In the genomic region with DNA sequence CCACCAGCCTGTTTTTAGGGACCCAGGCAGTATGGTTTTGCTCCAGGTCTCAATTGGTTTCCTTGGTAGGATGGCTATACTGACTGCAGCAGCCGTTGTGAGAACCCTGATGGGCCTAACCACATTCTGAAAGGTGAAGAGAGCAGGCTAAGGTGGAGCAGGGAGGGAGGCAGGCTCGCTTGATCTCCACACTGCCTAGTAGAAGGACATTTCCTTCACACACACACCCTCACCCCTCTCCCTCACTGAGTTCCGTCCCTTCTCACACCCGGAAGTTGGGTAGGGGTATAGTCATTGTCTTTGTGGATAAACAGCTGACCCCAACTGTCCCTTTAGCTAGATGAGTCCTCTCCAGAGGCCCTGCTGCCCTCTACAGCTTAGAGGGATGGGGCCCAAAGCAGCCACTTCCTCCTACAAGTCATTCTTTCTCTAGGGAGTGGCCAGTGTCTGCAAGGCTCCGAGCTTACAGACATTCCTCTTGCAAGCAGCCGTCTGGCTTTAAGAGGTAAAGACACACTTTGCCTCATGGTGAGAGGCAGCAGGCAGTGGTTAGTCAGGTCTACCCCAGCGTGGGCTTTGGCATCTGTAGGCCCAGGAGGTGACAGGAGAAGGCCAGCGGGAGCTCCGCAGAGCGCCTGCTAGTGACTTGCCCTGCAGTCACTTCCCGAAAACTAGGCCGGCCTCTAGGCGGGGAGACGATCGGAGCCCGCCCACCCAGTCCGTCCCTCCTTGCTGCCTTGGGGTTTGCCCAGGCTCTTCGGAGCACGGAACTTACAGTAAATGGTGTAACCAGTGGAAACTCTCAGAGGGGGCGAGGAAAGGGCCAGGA, we compare ENCODE assay signal across 8 mouse cellular contexts. TPM values are rescaled to one million over a fixed set of nuclear protein-coding genes. Genes with fewer than 3 reads are reported as not detected.
A peak's percentile ranks its signal among the peaks of the same experiment; 100 is the strongest.
DNase-seq lines count a peak whose midpoint lies in the region; ATAC-seq lines count a peak whose summit lies in the region.

No protein-coding gene starts in this region.

- ATAC-seq in cerebellum, adult (ENCODE audit: insufficient number of reproducible peaks, low FRiP score, low TSS enrichment), result no peak
- peak; percentile 75 for ATAC-seq in embryonic facial prominence, embryonic 15.5 days (ENCODE audit: insufficient number of reproducible peaks, low FRiP score, low TSS enrichment, low read depth)
- ATAC-seq in heart, embryonic 11.5 days (replicated peaks; ENCODE audit: insufficient number of reproducible peaks, low FRiP score, low TSS enrichment), result peak; percentile 71
- peak; percentile 85 for ATAC-seq in kidney, embryonic 15.5 days (replicated peaks; ENCODE audit: low FRiP score)
- peak; percentile 62 for ATAC-seq in limb, embryonic 15.5 days (ENCODE audit: insufficient number of reproducible peaks, low FRiP score, low TSS enrichment, low read depth)
- no peak for ATAC-seq in midbrain, embryonic 16.5 days

- no peaks in the 10 kb centered on the region for H3K36me3 ChIP-seq in embryonic facial prominence, embryonic 15.5 days
- no peaks in the 10 kb centered on the region for H3K36me3 ChIP-seq in heart, embryonic 11.5 days (ENCODE audit: control insufficient read depth, insufficient read depth, low read length)
- H3K36me3 ChIP-seq in kidney, embryonic 15.5 days, result no peaks in the 10 kb centered on the region
- H3K36me3 ChIP-seq in limb, embryonic 15.5 days, result no peaks in the 10 kb centered on the region
- no peaks in the 10 kb centered on the region for H3K36me3 ChIP-seq in midbrain, embryonic 16.5 days (ENCODE audit: control insufficient read depth, insufficient read depth, low read length)

- WGBS in embryonic facial prominence, embryonic 15.5 days, result 12% methylated on average over 20 of the region's 20 CpGs
- 8% methylated on average over 20 of the region's 20 CpGs for WGBS in heart, embryonic 11.5 days (ENCODE audit: insufficient replicate concordance)
- WGBS in kidney, embryonic 15.5 days, result 9% methylated on average over 20 of the region's 20 CpGs
- 10% methylated on average over 20 of the region's 20 CpGs for WGBS in limb, embryonic 15.5 days
- 14% methylated on average over 20 of the region's 20 CpGs for WGBS in midbrain, embryonic 16.5 days

- H3K4me2 ChIP-seq in embryonic facial prominence, embryonic 15.5 days (replicated peaks), result peak overlapping the region; percentile 82
- H3K4me2 ChIP-seq in heart, embryonic 11.5 days, result peak overlapping the region; percentile 82
- H3K4me2 ChIP-seq in kidney, embryonic 15.5 days, result peak overlapping the region; percentile 84
- peak overlapping the region; percentile 82 for H3K4me2 ChIP-seq in limb, embryonic 15.5 days
- H3K4me2 ChIP-seq in midbrain, embryonic 16.5 days (ENCODE audit: low read length), result peak overlapping the region; percentile 48

- H3K27me3 ChIP-seq in embryonic facial prominence, embryonic 15.5 days, result 0 out of 2 replicates have a peak, but pooled peaks cover 7% of the 10 kb centered on the region
- H3K27me3 ChIP-seq in heart, embryonic 11.5 days (ENCODE audit: control insufficient read depth, insufficient read depth, low read length), result no peaks in the 10 kb centered on the region
- H3K27me3 ChIP-seq in kidney, embryonic 15.5 days, result peaks cover 23% of the 10 kb centered on the region
- H3K27me3 ChIP-seq in limb, embryonic 15.5 days, result no peaks in the 10 kb centered on the region
- no peaks in the 10 kb centered on the region for H3K27me3 ChIP-seq in midbrain, embryonic 16.5 days (ENCODE audit: control insufficient read depth, insufficient read depth, low read depth, low read length)

- peaks cover 31% of the 10 kb centered on the region for H3K4me1 ChIP-seq in embryonic facial prominence, embryonic 15.5 days
- H3K4me1 ChIP-seq in heart, embryonic 11.5 days (ENCODE audit: control insufficient read depth, insufficient read depth, low read length), result peaks cover 7% of the 10 kb centered on the region
- peaks cover 19% of the 10 kb centered on the region for H3K4me1 ChIP-seq in kidney, embryonic 15.5 days
- peaks cover 29% of the 10 kb centered on the region for H3K4me1 ChIP-seq in limb, embryonic 15.5 days
- H3K4me1 ChIP-seq in midbrain, embryonic 16.5 days (ENCODE audit: control insufficient read depth, insufficient read depth, low read length), result peaks cover 6% of the 10 kb centered on the region; the same call in 1 of the 2 replicates

- H3K9ac ChIP-seq in embryonic facial prominence, embryonic 15.5 days, result peak overlapping the region; percentile 63
- peak overlapping the region; percentile 71 for H3K9ac ChIP-seq in heart, embryonic 11.5 days (ENCODE audit: low read depth, low read length)
- H3K9ac ChIP-seq in kidney, embryonic 15.5 days, result peak overlapping the region; percentile 51
- H3K9ac ChIP-seq in limb, embryonic 15.5 days, result peak overlapping the region; percentile 35; the same call in 1 of the 2 replicates
- H3K9ac ChIP-seq in midbrain, embryonic 16.5 days (ENCODE audit: low read depth, low read length), result peak overlapping the region; percentile 55

- peak; percentile 9 to 16 for DNase-seq in cerebellum, adult 18-20 months
- peak; percentile 56 to 68 for DNase-seq in spleen, postnatal 14 days (ENCODE audit: low spot score in 2 of 2)

- peak overlapping the region; percentile 42 for H3K4me3 ChIP-seq in embryonic facial prominence, embryonic 15.5 days (replicated peaks)
- H3K4me3 ChIP-seq in heart, embryonic 11.5 days (ENCODE audit: low read depth, low read length), result peak overlapping the region; percentile 45
- peak overlapping the region; percentile 49 for H3K4me3 ChIP-seq in kidney, embryonic 15.5 days (replicated peaks)
- peak overlapping the region; percentile 43 for H3K4me3 ChIP-seq in limb, embryonic 15.5 days
- peak overlapping the region; percentile 22; the same call in 1 of the 2 replicates for H3K4me3 ChIP-seq in midbrain, embryonic 16.5 days (ENCODE audit: low read depth, low read length)

- no peaks in the 10 kb centered on the region for H3K9me3 ChIP-seq in embryonic facial prominence, embryonic 15.5 days (replicated peaks)
- no peaks in the 10 kb centered on the region for H3K9me3 ChIP-seq in heart, embryonic 11.5 days (replicated peaks; ENCODE audit: control insufficient read depth, low read length)
- no peaks in the 10 kb centered on the region for H3K9me3 ChIP-seq in kidney, embryonic 15.5 days (replicated peaks)
- H3K9me3 ChIP-seq in limb, embryonic 15.5 days, result no peaks in the 10 kb centered on the region
- H3K9me3 ChIP-seq in midbrain, embryonic 16.5 days (replicated peaks; ENCODE audit: control insufficient read depth, low read length, poor library complexity, severe bottlenecking), result no peaks in the 10 kb centered on the region

- peak overlapping the region; percentile 72 for H3K27ac ChIP-seq in embryonic facial prominence, embryonic 15.5 days (replicated peaks)
- H3K27ac ChIP-seq in heart, embryonic 11.5 days (ENCODE audit: low read depth, low read length), result peak overlapping the region; percentile 82
- H3K27ac ChIP-seq in kidney, embryonic 15.5 days, result peak overlapping the region; percentile 54
- peak overlapping the region; percentile 75 for H3K27ac ChIP-seq in limb, embryonic 15.5 days
- no peak overlapping the region for H3K27ac ChIP-seq in midbrain, embryonic 16.5 days (ENCODE audit: low read length)

RNA-seq across cellular contexts. Expression of a gene that starts 18.7 kb away (rescaled TPM):
- 7.2 and 7.7 TPM in 2 replicates for polyA plus RNA-seq in embryonic facial prominence, embryonic 15.5 days (2015; fragmentation: Nextera tagmentation; extraction: Ambion mirVana)
- polyA plus RNA-seq in heart, embryonic 11.5 days (2014; fragmentation: Nextera tagmentation; extraction: Ambion mirVana), result 4.5 and 6.7 TPM in 2 replicates
- polyA plus RNA-seq in kidney, embryonic 15.5 days (2015; fragmentation: Nextera tagmentation; extraction: Ambion mirVana), result 3.5 and 4.0 TPM in 2 replicates
- 4.1 and 5.9 TPM in 2 replicates for polyA plus RNA-seq in limb, embryonic 15.5 days (2015; fragmentation: Nextera tagmentation; extraction: Ambion mirVana)
- polyA plus RNA-seq in midbrain, embryonic 16.5 days (2015; fragmentation: Nextera tagmentation; extraction: Ambion mirVana), result 0.59 and 1.3 TPM in 2 replicates

RNA-seq across cellular contexts. Expression of a gene that starts 41.1 kb away (rescaled TPM):
- polyA plus RNA-seq in embryonic facial prominence, embryonic 15.5 days (2015; fragmentation: Nextera tagmentation; extraction: Ambion mirVana), result 2.3 and 3.2 TPM in 2 replicates
- polyA plus RNA-seq in heart, embryonic 11.5 days (2014; fragmentation: Nextera tagmentation; extraction: Ambion mirVana), result 5.8 and 6.9 TPM in 2 replicates
- polyA plus RNA-seq in kidney, embryonic 15.5 days (2015; fragmentation: Nextera tagmentation; extraction: Ambion mirVana), result 4.2 and 4.4 TPM in 2 replicates
- 3.2 and 3.8 TPM in 2 replicates for polyA plus RNA-seq in limb, embryonic 15.5 days (2015; fragmentation: Nextera tagmentation; extraction: Ambion mirVana)
- polyA plus RNA-seq in midbrain, embryonic 16.5 days (2015; fragmentation: Nextera tagmentation; extraction: Ambion mirVana), result 5.5 and 5.8 TPM in 2 replicates

Comparison
In these comparisons a context has a peak if more than half of its experiments do, and no peak if none do; other contexts are left out.
1. ATAC-seq: peak in embryonic facial prominence, embryonic 15.5 days (single experiment), heart, embryonic 11.5 days (single experiment), kidney, embryonic 15.5 days (single experiment) and limb, embryonic 15.5 days (single experiment); none in cerebellum, adult (single experiment) and midbrain, embryonic 16.5 days (single experiment).
2. Peak in every context shown above with its lines, with median percentiles within 50 percentile points of each other: H3K4me2 ChIP-seq, H3K4me3 ChIP-seq and H3K9ac ChIP-seq.